Mouse (Mus musculus) G1E (cell line): ENCODE results near the gene Lrba.

Experiments used
- CTCF ChIP-seq: IDR thresholded peaks from 2 replicates; pipeline ENCODE4 v1.5.1; 2012; ENCODE audit warnings: low read depth, low read length, inconsistent platforms, mixed read lengths
- GATA1 ChIP-seq: IDR thresholded peaks from 2 replicates; pipeline ENCODE4 v1.6.1; 2012; ENCODE audit warnings: borderline replicate concordance, low read length, inconsistent platforms, mixed read lengths
- POLR2AphosphoS5 ChIP-seq: IDR thresholded peaks from 2 replicates; pipeline ENCODE4 v1.6.1; 2012; ENCODE audit warnings: low read depth, low read length, inconsistent platforms; ENCODE audit not compliant: insufficient replicate concordance

GRCm38 (mm10) chr3:86560281-86561022, 336.0 kb downstream of the Lrba start:
- TF ChIP-seq CTCF (no peak), GATA1 (no peak), POLR2AphosphoS5 (no peak)
